Mouse (Mus musculus) kidney, adult 2 months (tissue): ENCODE data around the gene Rbsn. TPM values are rescaled to one million over a fixed set of nuclear protein-coding genes. Genes with fewer than 3 reads are reported as not detected.

Experiments
- DNase-seq: peaks from one replicate; pipeline ENCODE4 v3.0.0; 2021
- H3K27ac ChIP-seq: fragments of 200-500 bp; 2 replicates; pipeline ENCODE4 v1.5.1; 2012; ENCODE audit warnings: low read depth, low read length, control low read depth, inconsistent platforms; ENCODE audit not compliant: insufficient read depth
- H3K27me3 ChIP-seq: fragments of 200-500 bp; replicated peaks from 2 replicates; pipeline ENCODE4 v1.6.1; 2012; ENCODE audit warnings: mild to moderate bottlenecking, moderate library complexity, low read length, inconsistent platforms; ENCODE audit not compliant: control insufficient read depth, insufficient read depth
- H3K36me3 ChIP-seq: fragments of 200-500 bp; 2 replicates; pipeline ENCODE4 v1.6.1; 2012; ENCODE audit warnings: mild to moderate bottlenecking, moderate library complexity, low read length, inconsistent platforms; ENCODE audit not compliant: control insufficient read depth, insufficient read depth
- H3K4me1 ChIP-seq: fragments of 200-500 bp; 2 replicates; pipeline ENCODE4 v1.6.1; 2011; ENCODE audit warnings: low read length; ENCODE audit not compliant: control insufficient read depth, insufficient read depth
- H3K4me3 ChIP-seq: fragments of 200-500 bp; 2 replicates; pipeline ENCODE4 v1.5.1; 2011; ENCODE audit warnings: mild to moderate bottlenecking, low read depth, low read length, control low read depth; ENCODE audit not compliant: insufficient read depth
- CTCF ChIP-seq: fragments of 200-500 bp; conservative IDR thresholded peaks from 2 replicates; pipeline ENCODE4 v1.5.1; 2011; ENCODE audit warnings: low read depth, mild to moderate bottlenecking, control low read depth, low read length, moderate library complexity, mixed read lengths; ENCODE audit not compliant: insufficient read depth, insufficient read length
- POLR2A ChIP-seq: fragments of 200-500 bp; IDR thresholded peaks from one replicate; pipeline ENCODE4 v1.6.1; 2011; ENCODE audit warnings: low read depth, low read length, control low read depth
- WGBS: fragments of 180-500 bp; shearing (Covaris S2); methylation state at CpG from one replicate; pipeline ENCODE4 v1.1.7; 2018; 5-methylcytosine and 5-hydroxymethylcytosine counted together
- polyA plus RNA-seq: library from polyadenylated mRNA; depleted of rRNA; stranded (reverse); fragments of >200 nt; gene quantifications from 2 replicates; pipeline ENCODE4 v1.2.3, GENCODE M21; 2012

Gene Rbsn
- polyA plus RNA-seq, 1 experiment: 10.5 TPM

- no peaks in the 10 kb centered on the region for H3K4me1 ChIP-seq
- 3% methylated on average over 31 of the region's 31 CpGs for WGBS
- no peaks in the 10 kb centered on the region for H3K36me3 ChIP-seq
- no peak within 1 kb of the TSS for H3K4me3 ChIP-seq
- no peak within 1 kb of the TSS for H3K27ac ChIP-seq
- DNase-seq: no peak
- TF ChIP-seq POLR2A (no peak), CTCF (no peak)
- H3K27me3 ChIP-seq: no peaks in the 10 kb centered on the region
Measured at GRCm38 (mm10) chr6:92244591-92244990, 29.9 kb upstream of the Rbsn start, which contains the start of gene Trh. Trh (minus strand) TSS chr6:92244650.

GRCm38 (mm10) chr6:92241178-92241906 lies 26.6 kb upstream of the Rbsn start:
- Histone ChIP-seq H3K36me3 (no peaks in the 10 kb centered on the region), H3K27me3 (no peaks in the 10 kb centered on the region), H3K4me3 (no peak overlapping the region), H3K4me1 (no peaks in the 10 kb centered on the region), H3K27ac (no peak overlapping the region)
- 73% methylated on average over 3 of the region's 3 CpGs for WGBS
- TF ChIP-seq POLR2A: no peak
- peak; percentile 70 for DNase-seq

- H3K27me3 ChIP-seq: no peaks in the 10 kb centered on the region
- no peak overlapping the region for H3K27ac ChIP-seq
- 61% methylated on average over 12 of the region's 12 CpGs for WGBS
- H3K4me3 ChIP-seq: no peak overlapping the region
- no peak for TF ChIP-seq CTCF
- H3K36me3 ChIP-seq: no peaks in the 10 kb centered on the region
- H3K4me1 ChIP-seq: no peaks in the 10 kb centered on the region; the same call in 1 of the 2 replicates
- no peak for DNase-seq
Measured at GRCm38 (mm10) chr6:92235036-92235435, 20.3 kb upstream of the Rbsn start.

- DNase-seq: peak; percentile 47
- H3K4me3 ChIP-seq: no peak overlapping the region
- H3K36me3 ChIP-seq: no peaks in the 10 kb centered on the region
- TF ChIP-seq CTCF (no peak), POLR2A (no peak)
- H3K27me3 ChIP-seq: no peaks in the 10 kb centered on the region
- peak overlapping the region; percentile 42; the same call in 1 of the 2 replicates for H3K27ac ChIP-seq
- WGBS: 45% methylated on average over 4 of the region's 4 CpGs
- no peaks in the 10 kb centered on the region; the same call in 1 of the 2 replicates for H3K4me1 ChIP-seq
Measured at GRCm38 (mm10) chr6:92231762-92232161, 17.0 kb upstream of the Rbsn start.

GRCm38 (mm10) chr6:92231356-92231755 lies 16.6 kb upstream of the Rbsn start:
- no peaks in the 10 kb centered on the region for H3K36me3 ChIP-seq
- H3K27ac ChIP-seq: peak overlapping the region; percentile 27; the same call in 1 of the 2 replicates
- no peak overlapping the region for H3K4me3 ChIP-seq
- TF ChIP-seq CTCF (no peak), POLR2A (no peak)
- DNase-seq: peak; percentile 58
- WGBS: 36% methylated on average over 1 of the region's 1 CpGs
- H3K4me1 ChIP-seq: no peaks in the 10 kb centered on the region; the same call in 1 of the 2 replicates
- H3K27me3 ChIP-seq: no peaks in the 10 kb centered on the region

GRCm38 (mm10) chr6:92229586-92229985 lies 14.9 kb upstream of the Rbsn start:
- Histone ChIP-seq H3K36me3 (no peaks in the 10 kb centered on the region), H3K27me3 (no peaks in the 10 kb centered on the region), H3K4me3 (no peak overlapping the region), H3K4me1 (no peaks in the 10 kb centered on the region; the same call in 1 of the 2 replicates), H3K27ac (no peak overlapping the region)
- 85% methylated on average over 2 of the region's 2 CpGs for WGBS
- TF ChIP-seq CTCF (no peak), POLR2A (no peak)
- no peak for DNase-seq

- TF ChIP-seq POLR2A (no peak), CTCF (no peak)
Measured at GRCm38 (mm10) chr6:92229103-92229502, 14.4 kb upstream of the Rbsn start.

More at GRCm38 (mm10) chr6:92229103-92229502, 14.4 kb upstream of the Rbsn start:
- Histone ChIP-seq H3K4me1 (no peaks in the 10 kb centered on the region; the same call in 1 of the 2 replicates), H3K4me3 (no peak overlapping the region), H3K27ac (no peak overlapping the region), H3K27me3 (no peaks in the 10 kb centered on the region), H3K36me3 (no peaks in the 10 kb centered on the region)
- DNase-seq: no peak
